Mouse (Mus musculus): ENCODE measurements around the gene Nipsnap3a.

The Nipsnap3a gene

GRCm38 (mm10) chr4:53046238-53047022, 57.4 kb downstream of the Nipsnap3a start:
- no peak for DNase-seq (ENCODE audit: inconsistent age in 2 of 2, low spot score in 1 of 2)
